Mouse (Mus musculus): ENCODE data around the gene Tube1. TPM values are rescaled to one million over a fixed set of nuclear protein-coding genes. Genes with fewer than 3 reads are reported as not detected.
A peak's percentile ranks its signal among the peaks of the same experiment; 100 is the strongest.
"Not testable (repeated sequence)": the region's sequence is repeated elsewhere in the genome, so short reads cannot be mapped to it uniquely, and the experiment has no call there.

The Tube1 gene
- polyA plus RNA-seq, 1 experiment from 2014 or later: 120 TPM

- DNase-seq (ENCODE audit: low spot score): no peak
Measured at GRCm38 (mm10) chr10:39167611-39168010, 33.8 kb downstream of the Tube1 start.

- DNase-seq (ENCODE audit: low spot score): no peak
Measured at GRCm38 (mm10) chr10:39169642-39170041, 35.9 kb downstream of the Tube1 start.

- DNase-seq (ENCODE audit: low spot score): peak; percentile 82
Measured at GRCm38 (mm10) chr10:39170181-39170580, 36.4 kb downstream of the Tube1 start.

- no peak for DNase-seq (ENCODE audit: low spot score)
Measured at GRCm38 (mm10) chr10:39170706-39171105, 36.9 kb downstream of the Tube1 start.

- peak; percentile 96 for DNase-seq (ENCODE audit: low spot score)
Measured at GRCm38 (mm10) chr10:39171134-39171533, 37.4 kb downstream of the Tube1 start.

- peak; percentile 90 for DNase-seq (ENCODE audit: low spot score)
Measured at GRCm38 (mm10) chr10:39171603-39172539, 38.1 kb downstream of the Tube1 start.

- no peak for DNase-seq (ENCODE audit: low spot score)
Measured at GRCm38 (mm10) chr10:39172540-39172931, 38.8 kb downstream of the Tube1 start.

GRCm38 (mm10) chr10:39173077-39173476 is 39.3 kb downstream of the Tube1 start:
- DNase-seq (ENCODE audit: low spot score): no peak

- no peak for DNase-seq (ENCODE audit: low spot score)
Measured at GRCm38 (mm10) chr10:39176981-39177380, 43.2 kb downstream of the Tube1 start.

GRCm38 (mm10) chr10:39184864-39185544 is 51.2 kb downstream of the Tube1 start:
- DNase-seq (ENCODE audit: low spot score): no peak

- no peak for DNase-seq (ENCODE audit: low spot score)
Measured at GRCm38 (mm10) chr10:39185545-39185906, 51.8 kb downstream of the Tube1 start.

GRCm38 (mm10) chr10:39192673-39193072 is 58.9 kb downstream of the Tube1 start:
- DNase-seq (ENCODE audit: low spot score): peak; percentile 89

- not testable (repeated sequence) for DNase-seq (ENCODE audit: low spot score)
Measured at GRCm38 (mm10) chr10:39198216-39198615, 64.4 kb downstream of the Tube1 start.

Other genes with a start within 250 kb of the Tube1 start
- 7.5 and 7.8 TPM in 2 replicates for gene Lama4, start 168.5 kb upstream of the Tube1 start, polyA plus RNA-seq (2015; fragmentation: Nextera tagmentation; extraction: Ambion mirVana)
- gene Fam229b, start 62 bp upstream of the Tube1 start, polyA plus RNA-seq (2015; fragmentation: Nextera tagmentation; extraction: Ambion mirVana): 7.2 TPM in 2 replicates
- 0.36 and 1.6 TPM in 2 replicates for gene Ccn6, start 29.8 kb downstream of the Tube1 start, polyA plus RNA-seq (2015; fragmentation: Nextera tagmentation; extraction: Ambion mirVana)
- gene Fyn, start 234.9 kb downstream of the Tube1 start, polyA plus RNA-seq (2015; fragmentation: Nextera tagmentation; extraction: Ambion mirVana): 35.1 and 36.3 TPM in 2 replicates

Data from thymus, postnatal 0 days (tissue).